Mouse (Mus musculus) erythroblast, embryonic 14.5 days (primary cell): ENCODE measurements around the gene Exosc7.

ENCODE experiments used
- GATA1 ChIP-seq: IDR thresholded peaks from 2 replicates; pipeline ENCODE4 v1.6.1; 2012; ENCODE audit warnings: low read length, inconsistent platforms, mixed read lengths
- TAL1 ChIP-seq: IDR thresholded peaks from 3 replicates; pipeline ENCODE4 v1.6.1; 2012; ENCODE audit warnings: low read length, inconsistent platforms, mixed read lengths

DNA sequence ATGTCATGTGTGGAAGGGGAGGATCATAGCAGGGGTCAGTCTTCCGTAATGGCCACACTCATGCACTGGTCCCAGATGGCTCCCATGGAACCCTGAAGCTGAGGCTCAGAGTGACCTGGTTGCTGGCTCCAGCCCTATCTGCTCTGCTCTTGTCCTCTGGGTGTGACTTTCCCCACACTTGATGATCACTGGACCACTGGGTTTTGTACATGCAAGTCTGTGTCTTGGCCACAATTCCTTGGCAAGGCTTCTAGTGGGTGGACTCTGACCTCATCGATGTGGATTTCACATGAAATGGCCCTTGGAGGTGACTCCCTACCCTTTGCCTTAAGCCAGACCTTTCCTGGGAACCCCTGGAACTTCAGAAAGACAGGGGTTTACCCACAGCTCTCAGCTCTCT lies 40.1 kb downstream of the Exosc7 start:
- TF ChIP-seq GATA1 (no peak), TAL1 (no peak)
